Mouse (Mus musculus) adrenal gland, postnatal 4 days (tissue): Measurements from ENCODE around the gene Dnttip2. TPM values are rescaled to one million over a fixed set of nuclear protein-coding genes. Genes with fewer than 3 reads are reported as not detected.

ENCODE experiments used
- DNase-seq, 2 experiments: peaks; one replicate each; pipeline ENCODE4 v3.0.0; 2021 to 2022; ENCODE audit warnings: low spot score in 2 of 2, mixed read lengths in 2 of 2
- microRNA-seq: library from miRNA; unstranded; fragments of <30 nt; microRNA quantifications from one replicate; pipeline ENCODE4 v1.2.0, GENCODE M21; 2021
- total RNA-seq, 2 experiments: library from RNA; stranded (reverse); gene quantifications; 2 replicates each; pipeline ENCODE4 v1.2.3; 2021

Gene Dnttip2
- total RNA-seq, 2 experiments from 2014 or later: 47.4 to 52.4 TPM

DNA sequence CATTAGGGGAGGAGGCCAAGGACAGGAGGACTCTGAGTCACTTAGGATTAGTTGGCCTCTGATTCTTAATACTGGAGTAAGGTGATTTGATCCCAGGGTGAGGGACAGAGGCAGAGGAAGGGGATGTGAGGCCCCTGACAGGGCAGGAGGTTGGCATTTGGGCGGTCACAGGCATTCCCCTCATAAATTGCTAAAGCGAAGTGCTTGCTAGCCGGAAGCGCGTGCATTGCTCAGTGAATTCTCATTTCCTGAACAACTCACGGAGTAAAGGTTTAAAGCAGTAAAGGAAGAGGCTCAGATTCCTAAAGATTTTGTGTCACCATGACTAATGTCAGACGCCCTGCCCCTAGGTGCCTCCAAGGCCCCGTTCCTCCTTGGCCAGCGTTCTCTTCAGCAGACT is 48.0 kb downstream of the Dnttip2 start:
- DNase-seq: no peak

DNA sequence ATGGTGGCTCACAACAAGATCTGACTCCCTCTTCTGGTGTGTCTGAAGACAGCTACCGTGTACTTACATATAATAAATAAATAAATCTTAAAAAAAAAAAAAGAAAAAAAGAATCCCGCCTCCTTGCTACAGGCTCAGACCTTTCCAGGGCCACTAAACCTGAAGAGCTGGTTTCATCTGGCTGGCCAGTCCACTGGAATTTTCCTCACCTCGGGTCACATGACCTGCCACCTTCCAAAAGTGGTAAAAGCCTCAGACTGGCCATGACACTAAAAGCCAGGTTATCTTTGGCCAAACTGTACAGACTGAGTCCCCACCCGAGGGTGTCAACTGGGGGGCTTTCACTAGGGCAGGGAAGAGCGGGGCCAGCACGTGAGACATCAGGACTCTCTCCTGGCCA is 49.7 kb downstream of the Dnttip2 start:
- DNase-seq: no peak

DNA sequence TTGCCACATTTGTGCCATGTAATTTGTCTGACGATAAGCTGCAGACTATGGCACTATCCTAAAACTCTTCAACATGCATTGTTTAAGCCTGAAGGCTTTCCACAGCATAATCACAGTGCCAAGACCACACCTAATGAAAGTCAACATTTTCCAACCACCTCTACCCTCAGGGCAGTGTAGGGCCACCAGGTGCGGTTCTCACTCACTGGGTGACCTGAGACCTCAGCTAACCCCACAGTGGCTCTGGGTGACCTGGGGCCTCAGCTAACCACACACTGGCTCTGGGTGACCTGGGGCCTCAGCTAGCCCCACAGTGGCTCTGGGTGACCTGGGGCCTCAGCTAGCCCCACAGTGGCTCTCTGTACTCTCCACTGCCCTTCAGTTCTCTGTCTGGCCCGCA is 50.3 kb downstream of the Dnttip2 start:
- DNase-seq: no peak

DNA sequence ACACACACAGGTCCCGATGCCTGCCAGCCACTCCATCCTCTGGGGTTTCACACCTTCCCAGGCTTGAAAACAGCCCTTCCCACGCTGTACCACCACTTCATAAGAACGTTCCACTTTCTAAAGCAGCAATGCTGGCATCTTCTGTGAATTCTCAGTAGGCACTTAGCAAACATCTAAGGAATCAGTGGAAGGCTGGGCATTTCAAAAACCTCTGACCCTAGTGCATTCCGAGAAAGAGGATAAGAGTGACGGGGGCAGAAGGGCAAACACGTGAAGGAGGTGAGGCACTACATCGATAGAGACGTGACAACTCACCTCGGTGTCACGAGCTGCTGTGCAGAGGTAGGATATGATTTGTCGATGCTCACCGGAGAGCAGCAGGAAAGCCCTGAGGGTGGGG is 56.3 kb downstream of the Dnttip2 start:
- DNase-seq: no peak

DNA sequence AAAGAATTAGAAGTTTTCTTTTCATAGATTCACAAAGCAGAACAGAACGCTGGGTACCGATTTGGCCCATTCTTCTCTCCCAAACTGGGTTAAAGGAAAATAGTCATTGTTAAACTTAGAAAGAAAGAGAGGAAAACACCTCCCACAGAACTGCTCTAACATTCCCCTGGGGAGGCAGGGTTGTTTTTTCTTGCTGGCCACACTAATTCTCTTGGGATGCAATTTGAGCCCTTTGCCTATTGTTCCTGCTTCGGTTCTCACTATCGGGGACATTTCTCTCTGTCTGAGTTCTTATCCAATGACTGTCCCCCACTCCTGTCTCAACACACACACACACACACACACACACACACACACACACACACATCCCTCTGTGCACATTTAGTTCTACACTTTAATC is 59.3 kb downstream of the Dnttip2 start:
- DNase-seq: no peak

DNA sequence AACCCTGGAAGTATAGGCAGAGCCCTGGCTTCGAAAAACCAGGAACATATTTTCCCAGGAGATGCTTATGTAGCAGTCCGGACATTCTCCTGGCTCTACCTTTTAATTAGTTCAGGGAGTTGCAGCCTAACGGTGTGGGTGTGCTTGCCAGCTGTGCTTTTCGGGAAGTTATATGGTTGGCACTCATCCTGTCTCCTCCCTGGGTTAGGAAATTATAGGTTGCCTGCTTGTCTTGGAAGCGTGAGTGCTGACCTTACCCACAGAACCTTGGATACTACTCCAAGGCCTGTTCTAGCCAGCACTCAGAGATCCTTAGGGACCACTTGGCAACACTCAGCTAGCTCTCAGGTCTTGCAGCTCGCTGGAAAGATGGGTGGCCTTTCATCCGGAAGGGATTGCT is 59.7 kb downstream of the Dnttip2 start:
- DNase-seq: no peak

DNA sequence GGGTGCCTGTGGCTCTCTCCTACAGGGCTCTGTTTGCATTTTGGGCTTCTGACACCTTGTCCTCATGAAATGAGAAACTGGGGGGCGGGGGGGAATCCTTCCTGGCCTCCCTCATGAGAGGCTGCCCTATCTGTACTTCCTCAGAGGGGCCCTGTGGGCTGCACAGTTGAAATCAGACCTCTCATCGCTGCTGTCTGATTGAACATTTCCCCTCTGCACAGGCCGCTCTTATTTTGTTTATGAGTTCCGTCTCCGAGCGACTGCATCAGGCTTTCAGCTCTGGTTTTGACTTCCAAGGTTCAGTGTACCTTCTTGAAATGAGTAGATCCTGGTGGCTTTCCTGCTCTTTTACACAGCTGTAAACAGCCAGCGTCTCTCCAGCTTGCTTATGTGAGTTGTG is 60.2 kb downstream of the Dnttip2 start:
- DNase-seq: no peak

Small RNAs within 50 kb of the gene (microRNA-seq; reads per million reads assigned to microRNA genes)
- gene Gm22903 (not detected), gene Mir760 (76.3 reads per million, percentile 42 among the genes with 10 or more reads in this experiment)

Other genes with a start within 250 kb of the Dnttip2 start
- 1 to 10 TPM; 2.8 to 3.6 TPM for gene Abca4, start 229.9 kb upstream of the Dnttip2 start, total RNA-seq
- gene Gclm, start 28.8 kb upstream of the Dnttip2 start, total RNA-seq: 10 to 100 TPM; 74.6 to 88.1 TPM
- gene Bcar3, start 19.7 kb downstream of the Dnttip2 start, total RNA-seq: 10 to 100 TPM; 47.6 to 54.2 TPM